Mouse (Mus musculus): ENCODE data around the gene Alg9. TPM values are rescaled to one million over a fixed set of nuclear protein-coding genes. Genes with fewer than 3 reads are reported as not detected.

Alg9 gene
- polyA plus RNA-seq, 1 experiment from 2014 or later = 35.9 TPM

DNA sequence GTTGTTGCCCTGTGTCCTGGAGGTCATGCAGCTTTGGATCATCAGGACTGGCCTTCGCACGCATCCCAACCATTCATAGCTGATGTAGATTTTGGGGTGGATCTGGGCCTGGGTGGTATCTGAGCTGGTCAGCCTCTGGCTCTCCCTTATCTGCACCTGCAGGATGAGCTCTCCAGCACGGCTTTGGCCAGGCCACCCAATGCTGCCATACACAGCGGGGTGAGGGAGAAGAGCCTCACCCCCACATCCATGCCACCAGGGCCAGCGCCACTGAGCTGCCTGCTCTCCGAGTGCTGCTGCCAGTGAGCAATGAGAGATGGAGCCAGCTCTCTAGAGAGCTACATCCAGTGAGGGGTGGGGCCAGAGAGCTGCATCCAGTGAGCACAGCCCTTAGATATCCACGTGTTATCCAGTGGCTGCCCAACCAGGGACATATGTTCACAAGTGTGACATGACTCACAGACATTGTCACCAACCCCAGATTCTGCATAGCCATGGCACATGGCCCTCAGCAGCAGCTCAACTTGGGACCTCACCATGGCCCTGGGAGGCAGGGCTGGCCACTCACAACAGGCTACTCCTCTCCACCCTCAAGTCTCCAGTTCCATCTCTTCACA, 28.3 kb downstream of the Alg9 start:
- peak; percentile 75 for ATAC-seq (replicated peaks; ENCODE audit: low FRiP score)

DNA sequence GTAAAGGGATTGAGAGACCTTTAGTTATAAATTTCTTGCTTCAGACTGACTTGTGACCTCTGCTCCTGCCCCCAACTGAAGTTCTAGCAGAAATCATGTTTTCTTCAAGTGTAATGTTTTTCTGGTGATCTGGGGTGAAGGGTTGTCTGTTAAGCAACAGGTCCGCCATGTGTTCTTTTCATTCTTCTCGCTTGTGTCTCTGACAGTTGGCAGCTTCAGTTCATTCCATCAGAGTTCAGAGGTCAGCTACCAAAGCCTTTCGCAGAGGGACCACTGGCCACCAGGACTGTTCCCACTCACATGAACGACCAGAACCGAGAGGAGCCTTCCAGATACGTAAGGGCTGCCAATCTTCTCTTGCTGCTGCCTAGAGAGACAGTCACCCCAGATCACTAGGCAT, 33.7 kb downstream of the Alg9 start:
- H3K27me3 ChIP-seq = no peaks in the 10 kb centered on the region

More for the DNA sequence above, 28.3 kb downstream of the Alg9 start:
- Histone ChIP-seq H3K4me2 (no peak overlapping the region), H3K9ac (no peak overlapping the region), H3K27ac (no peak overlapping the region), H3K9me3 (replicated peaks) (no peaks in the 10 kb centered on the region), H3K27me3 (no peaks in the 10 kb centered on the region), H3K4me3 (replicated peaks) (no peak overlapping the region), H3K4me1 (no peaks in the 10 kb centered on the region), H3K36me3 (peaks cover 84% of the 10 kb centered on the region)
- 80% methylated on average over 7 of the region's 7 CpGs for WGBS

DNA sequence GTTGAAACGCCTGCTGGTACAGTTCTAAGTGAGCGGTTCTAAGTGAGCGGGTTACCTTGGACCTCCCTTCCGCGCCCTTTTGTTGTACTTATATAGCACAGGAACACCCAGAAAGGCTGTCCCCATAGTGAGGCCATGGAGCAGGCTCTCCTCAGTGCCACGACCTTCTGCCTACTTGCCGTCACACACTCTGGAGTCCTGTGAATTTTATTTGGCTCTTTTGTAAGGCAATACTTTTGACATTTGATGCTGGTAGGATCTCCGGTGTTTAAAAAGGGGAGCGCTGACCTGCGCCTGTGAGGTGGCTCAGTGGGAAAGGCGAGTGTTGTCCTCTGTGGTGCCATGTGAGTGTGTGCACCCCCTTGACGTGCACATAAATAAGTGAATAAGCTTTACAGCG, 34.3 kb downstream of the Alg9 start:
- Histone ChIP-seq H3K4me3 (replicated peaks) (no peak overlapping the region), H3K4me1 (no peaks in the 10 kb centered on the region), H3K9me3 (replicated peaks) (no peaks in the 10 kb centered on the region), H3K27me3 (no peaks in the 10 kb centered on the region), H3K36me3 (peaks cover 87% of the 10 kb centered on the region), H3K27ac (no peak overlapping the region), H3K4me2 (no peak overlapping the region), H3K9ac (no peak overlapping the region)
- WGBS = 71% methylated on average over 13 of the region's 13 CpGs
- ATAC-seq (replicated peaks; ENCODE audit: low FRiP score) = no peak

More for the DNA sequence above, 33.7 kb downstream of the Alg9 start:
- H3K27ac ChIP-seq = no peak overlapping the region
- no peak overlapping the region for H3K9ac ChIP-seq
- 74% methylated on average over 6 of the region's 6 CpGs for WGBS
- no peaks in the 10 kb centered on the region for H3K9me3 ChIP-seq (replicated peaks)
- no peak for ATAC-seq (replicated peaks; ENCODE audit: low FRiP score)
- no peaks in the 10 kb centered on the region for H3K4me1 ChIP-seq
- no peak overlapping the region for H3K4me2 ChIP-seq
- peaks cover 87% of the 10 kb centered on the region for H3K36me3 ChIP-seq
- H3K4me3 ChIP-seq (replicated peaks) = no peak overlapping the region

DNA sequence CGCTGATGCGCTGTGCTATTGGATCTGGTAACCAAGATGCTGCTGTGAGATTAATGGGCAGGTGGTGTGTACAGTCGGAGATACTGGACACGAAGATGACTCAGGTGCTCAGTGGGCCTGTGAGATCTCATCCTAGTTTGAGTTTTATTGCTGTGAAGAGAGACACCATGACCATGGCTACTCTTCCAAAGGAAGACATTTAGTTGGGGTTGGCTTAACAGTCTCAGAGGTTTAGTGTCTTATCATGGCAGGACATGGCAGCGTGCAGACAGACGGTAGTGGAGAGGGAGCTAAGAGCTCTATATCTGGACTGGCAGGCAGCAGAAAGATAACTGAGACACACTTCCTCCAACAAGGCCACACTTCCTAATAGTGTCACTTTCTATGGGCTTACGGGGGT, 36.4 kb downstream of the Alg9 start:
- Histone ChIP-seq H3K4me3 (replicated peaks) (no peak overlapping the region), H3K27me3 (no peaks in the 10 kb centered on the region), H3K27ac (no peak overlapping the region), H3K9me3 (replicated peaks) (no peaks in the 10 kb centered on the region), H3K4me1 (no peaks in the 10 kb centered on the region), H3K4me2 (no peak overlapping the region), H3K9ac (no peak overlapping the region), H3K36me3 (peaks cover 77% of the 10 kb centered on the region)
- ATAC-seq (replicated peaks; ENCODE audit: low FRiP score) = no peak
- WGBS = 94% methylated on average over 7 of the region's 7 CpGs

DNA sequence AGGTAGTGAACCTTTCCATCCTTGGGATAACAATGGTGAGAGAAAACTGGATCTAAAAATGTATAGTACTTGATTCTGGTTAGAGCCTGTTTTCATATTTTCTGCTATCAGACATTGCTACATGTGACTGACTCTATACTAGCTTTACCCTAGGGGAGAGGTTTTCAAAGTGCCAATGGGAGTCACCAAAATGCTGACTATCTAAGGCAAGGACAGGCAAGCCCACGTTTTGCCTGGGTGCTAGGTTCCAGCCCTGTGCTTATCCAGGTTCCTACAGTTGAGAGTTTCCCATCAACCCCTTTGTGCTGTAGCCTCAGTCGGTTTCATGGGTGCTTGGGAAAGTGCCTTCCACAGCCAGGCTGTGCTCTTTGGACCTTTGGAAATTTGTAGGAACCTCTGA, 36.9 kb downstream of the Alg9 start:
- Histone ChIP-seq H3K4me3 (replicated peaks) (no peak overlapping the region), H3K27ac (no peak overlapping the region), H3K36me3 (peaks cover 76% of the 10 kb centered on the region), H3K4me1 (no peaks in the 10 kb centered on the region), H3K9ac (no peak overlapping the region), H3K9me3 (replicated peaks) (no peaks in the 10 kb centered on the region), H3K4me2 (no peak overlapping the region), H3K27me3 (no peaks in the 10 kb centered on the region)
- WGBS = 84% methylated on average over 2 of the region's 2 CpGs
- ATAC-seq (replicated peaks; ENCODE audit: low FRiP score) = no peak

DNA sequence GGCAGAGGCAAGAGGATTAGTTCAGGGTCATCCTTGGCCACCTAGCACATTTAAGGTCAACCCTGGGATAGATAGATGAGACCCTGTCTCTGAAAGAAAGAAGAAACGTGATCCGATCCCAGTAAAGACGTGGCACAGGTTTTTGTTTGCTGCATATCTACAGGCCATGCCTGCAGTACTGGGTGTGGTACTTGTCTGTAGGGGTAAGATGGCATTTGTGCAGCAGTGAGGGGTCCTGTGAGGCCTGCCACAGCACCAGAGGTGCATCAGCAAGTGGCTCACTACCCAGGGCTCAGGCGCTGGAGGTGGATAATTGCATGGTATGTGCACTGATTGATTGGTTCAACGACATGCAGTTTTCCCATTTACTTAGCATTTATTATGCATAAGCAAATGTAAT, 39.0 kb downstream of the Alg9 start:
- ATAC-seq (replicated peaks; ENCODE audit: low FRiP score) = no peak

DNA sequence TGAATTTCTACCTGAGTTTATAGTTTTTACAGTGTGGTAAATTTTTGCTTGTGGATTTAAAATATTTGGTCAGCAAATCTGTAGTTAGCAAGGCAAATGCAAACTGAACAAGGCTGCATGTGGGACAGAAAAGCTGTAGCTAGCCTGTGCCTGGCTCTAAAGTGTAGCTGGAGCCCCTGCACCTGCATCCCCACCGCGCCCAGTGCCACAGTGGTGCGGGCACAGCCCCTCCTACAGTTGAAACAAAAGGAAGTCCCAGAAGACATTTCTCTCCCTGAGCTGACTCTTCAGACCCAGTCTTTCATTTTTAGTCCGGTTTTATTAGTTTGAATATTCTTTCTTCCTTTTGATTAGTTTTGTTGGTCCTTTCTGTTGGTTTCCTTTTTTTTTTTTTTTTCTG, 40.8 kb downstream of the Alg9 start:
- no peaks in the 10 kb centered on the region for H3K4me1 ChIP-seq
- no peak overlapping the region for H3K27ac ChIP-seq
- H3K4me2 ChIP-seq = no peak overlapping the region
- no peak overlapping the region for H3K4me3 ChIP-seq (replicated peaks)
- no peak overlapping the region for H3K9ac ChIP-seq
- peaks cover 62% of the 10 kb centered on the region for H3K36me3 ChIP-seq
- H3K9me3 ChIP-seq (replicated peaks) = no peaks in the 10 kb centered on the region
- ATAC-seq (replicated peaks; ENCODE audit: low FRiP score) = no peak
- WGBS = 95% methylated on average over 4 of the region's 4 CpGs
- H3K27me3 ChIP-seq = no peaks in the 10 kb centered on the region

More for the DNA sequence above, 39.0 kb downstream of the Alg9 start:
- H3K4me1 ChIP-seq = no peaks in the 10 kb centered on the region
- no peaks in the 10 kb centered on the region for H3K9me3 ChIP-seq (replicated peaks)
- no peak overlapping the region for H3K4me2 ChIP-seq
- 93% methylated on average over 5 of the region's 5 CpGs for WGBS
- H3K27ac ChIP-seq = no peak overlapping the region
- H3K9ac ChIP-seq = no peak overlapping the region
- H3K36me3 ChIP-seq = peaks cover 70% of the 10 kb centered on the region
- H3K27me3 ChIP-seq = no peaks in the 10 kb centered on the region
- H3K4me3 ChIP-seq (replicated peaks) = no peak overlapping the region

DNA sequence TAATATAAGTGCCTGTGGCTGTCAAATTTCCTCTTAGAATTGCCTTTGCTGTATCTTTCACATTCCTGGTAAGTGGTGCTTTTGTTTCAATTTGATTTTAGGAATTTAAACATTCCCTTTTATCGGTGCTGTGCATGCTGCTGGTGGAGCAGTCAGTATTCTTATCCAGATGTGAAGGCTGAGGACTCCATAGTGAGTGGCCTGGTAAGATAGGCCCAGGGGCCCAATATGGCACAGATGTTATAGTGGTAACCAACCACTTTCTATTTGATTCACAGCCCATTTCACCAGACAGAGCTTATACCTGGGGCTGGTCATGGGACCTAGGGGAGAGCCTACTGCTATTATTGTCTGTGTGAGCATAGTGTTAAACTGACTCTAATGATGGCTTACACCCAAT, 41.7 kb downstream of the Alg9 start:
- Histone ChIP-seq H3K4me2 (no peak overlapping the region), H3K27me3 (no peaks in the 10 kb centered on the region), H3K9me3 (replicated peaks) (no peaks in the 10 kb centered on the region), H3K36me3 (peaks cover 56% of the 10 kb centered on the region), H3K4me1 (no peaks in the 10 kb centered on the region), H3K9ac (no peak overlapping the region), H3K27ac (no peak overlapping the region), H3K4me3 (replicated peaks) (no peak overlapping the region)
- WGBS = 98% methylated on average over 1 of the region's 1 CpGs
- ATAC-seq (replicated peaks; ENCODE audit: low FRiP score) = no peak

DNA sequence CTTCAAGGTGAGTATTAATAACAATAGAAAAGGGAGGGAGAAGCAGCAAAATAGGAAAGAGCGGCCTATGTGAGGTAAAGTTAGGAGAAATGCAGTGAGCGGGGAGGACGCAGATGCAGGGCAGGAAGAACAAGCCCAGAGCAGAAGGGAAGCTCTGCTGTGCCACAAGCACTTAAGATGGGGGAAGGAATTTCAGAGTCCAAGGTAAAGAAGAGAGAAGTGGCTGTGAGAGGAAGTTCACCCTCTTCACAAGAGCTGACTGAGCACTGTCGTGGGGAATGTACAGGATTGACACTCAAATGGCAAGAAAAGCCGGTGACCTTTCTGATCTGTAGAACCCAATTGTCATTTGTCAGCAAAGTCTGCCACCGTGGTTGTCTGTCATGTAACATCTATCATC, 43.2 kb downstream of the Alg9 start:
- Histone ChIP-seq H3K4me2 (no peak overlapping the region), H3K36me3 (peaks cover 56% of the 10 kb centered on the region), H3K9me3 (replicated peaks) (no peaks in the 10 kb centered on the region), H3K4me3 (replicated peaks) (no peak overlapping the region), H3K27me3 (no peaks in the 10 kb centered on the region), H3K9ac (no peak overlapping the region), H3K27ac (no peak overlapping the region), H3K4me1 (no peaks in the 10 kb centered on the region)
- 91% methylated on average over 6 of the region's 6 CpGs for WGBS
- no peak for ATAC-seq (replicated peaks; ENCODE audit: low FRiP score)

DNA sequence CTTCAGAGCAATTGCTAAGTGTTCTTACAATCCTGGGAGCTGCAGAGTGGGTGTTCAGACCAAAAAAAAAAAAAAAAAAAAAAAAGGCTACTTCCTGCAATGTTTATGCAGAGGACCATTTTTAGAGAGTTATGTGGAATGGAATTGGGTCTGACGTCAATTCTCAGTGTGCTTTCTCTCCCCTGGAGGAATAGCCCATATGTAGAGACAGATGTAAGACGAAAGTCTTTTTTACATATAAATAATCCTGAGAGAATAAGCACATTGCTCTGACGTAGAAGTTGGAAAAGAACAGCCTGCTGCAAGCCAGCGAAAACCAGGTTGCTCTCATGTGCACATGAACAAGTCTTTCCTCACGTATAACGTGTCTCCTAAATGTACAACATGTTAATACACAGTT, 44.9 kb downstream of the Alg9 start:
- no peak for ATAC-seq (replicated peaks; ENCODE audit: low FRiP score)
- Histone ChIP-seq H3K4me3 (replicated peaks) (no peak overlapping the region), H3K9me3 (replicated peaks) (no peaks in the 10 kb centered on the region), H3K4me2 (no peak overlapping the region), H3K27me3 (no peaks in the 10 kb centered on the region), H3K9ac (no peak overlapping the region), H3K27ac (no peak overlapping the region), H3K4me1 (no peaks in the 10 kb centered on the region), H3K36me3 (peaks cover 54% of the 10 kb centered on the region)
- 92% methylated on average over 6 of the region's 6 CpGs for WGBS

DNA sequence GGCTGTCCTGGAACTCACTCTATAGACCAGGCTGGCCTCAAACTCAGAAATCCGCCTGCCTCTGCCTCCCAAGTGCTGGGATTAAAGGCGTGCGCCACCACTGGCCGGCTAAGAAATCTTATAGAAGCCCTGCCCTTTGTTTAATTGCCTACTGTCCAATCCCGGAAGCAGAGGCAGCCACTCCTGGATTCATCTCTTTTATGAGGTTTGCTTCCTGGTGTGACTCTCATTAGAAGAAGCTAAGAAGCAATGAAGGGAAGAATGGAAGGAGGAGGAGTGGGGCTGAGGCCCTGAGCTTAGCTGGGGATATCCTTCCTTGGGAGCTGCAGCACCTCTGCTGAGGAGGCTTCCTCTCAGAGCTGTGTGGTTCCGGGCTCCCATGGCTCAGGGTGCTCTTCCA, 46.8 kb downstream of the Alg9 start:
- H3K9me3 ChIP-seq (replicated peaks) = no peaks in the 10 kb centered on the region
- H3K36me3 ChIP-seq = peaks cover 46% of the 10 kb centered on the region
- H3K9ac ChIP-seq = no peak overlapping the region
- no peaks in the 10 kb centered on the region for H3K27me3 ChIP-seq
- H3K4me2 ChIP-seq = no peak overlapping the region
- H3K27ac ChIP-seq = no peak overlapping the region
- H3K4me1 ChIP-seq = no peaks in the 10 kb centered on the region
- 90% methylated on average over 6 of the region's 6 CpGs for WGBS
- H3K4me3 ChIP-seq (replicated peaks) = no peak overlapping the region
- no peak for ATAC-seq (replicated peaks; ENCODE audit: low FRiP score)

DNA sequence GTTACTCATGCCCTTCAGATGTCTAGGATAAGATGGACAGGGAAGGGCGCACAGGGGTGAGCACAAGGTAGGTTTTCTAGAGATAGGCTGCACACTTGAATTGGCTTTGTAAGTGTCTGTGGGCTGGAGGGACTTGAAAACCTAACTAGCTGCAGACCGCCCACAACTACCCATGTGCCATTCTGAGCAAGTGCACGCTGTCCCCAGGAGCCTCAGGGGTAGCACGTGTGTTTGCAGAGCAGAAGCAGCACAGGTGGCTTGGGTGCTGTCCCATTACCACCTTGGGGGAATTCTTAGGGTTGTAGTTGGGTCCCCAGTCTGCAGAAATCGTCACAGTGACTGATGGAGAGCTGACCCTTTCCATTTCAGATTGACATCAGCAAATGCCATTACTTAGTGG, 47.4 kb downstream of the Alg9 start:
- Histone ChIP-seq H3K4me1 (no peaks in the 10 kb centered on the region), H3K27me3 (no peaks in the 10 kb centered on the region), H3K4me3 (replicated peaks) (no peak overlapping the region), H3K36me3 (peaks cover 40% of the 10 kb centered on the region), H3K9ac (no peak overlapping the region), H3K4me2 (no peak overlapping the region), H3K27ac (no peak overlapping the region), H3K9me3 (replicated peaks) (no peaks in the 10 kb centered on the region)
- no peak for ATAC-seq (replicated peaks; ENCODE audit: low FRiP score)
- WGBS = 91% methylated on average over 5 of the region's 5 CpGs

DNA sequence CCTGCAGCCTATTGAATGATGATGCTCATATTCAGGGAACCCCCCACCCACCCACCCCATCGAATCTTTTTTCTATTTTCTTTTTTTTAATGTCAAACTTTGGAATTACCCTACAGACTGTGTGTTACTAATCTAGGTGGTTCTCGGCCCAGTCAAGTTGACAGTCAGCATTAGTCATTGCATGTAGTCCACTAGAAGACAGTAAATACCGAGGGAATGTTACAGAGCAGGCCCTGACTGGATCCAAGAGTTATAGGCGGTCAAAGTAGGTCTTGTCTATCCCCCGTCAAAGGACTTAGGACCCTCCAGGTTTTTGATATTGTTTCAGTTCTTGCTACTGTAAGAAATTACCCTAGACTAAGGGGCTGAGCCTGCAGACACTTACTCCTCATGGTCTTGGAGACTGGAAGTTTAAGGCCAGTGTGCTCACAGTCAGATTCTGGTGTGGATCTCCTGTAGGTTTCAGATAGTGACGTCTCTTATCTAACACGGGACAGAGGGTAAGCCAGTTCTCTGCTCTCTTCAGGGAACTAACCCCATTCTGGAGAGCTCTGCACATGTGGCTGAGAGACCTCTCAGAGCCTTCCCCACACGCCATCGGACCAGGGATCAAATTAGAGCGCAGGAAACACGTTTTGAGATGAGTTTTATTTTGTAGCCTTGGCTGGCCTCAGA, 49.1 kb downstream of the Alg9 start:
- peaks cover 39% of the 10 kb centered on the region for H3K36me3 ChIP-seq
- WGBS = 86% methylated on average over 11 of the region's 11 CpGs
- ATAC-seq (replicated peaks; ENCODE audit: low FRiP score) = no peak
- H3K4me2 ChIP-seq = no peak overlapping the region
- H3K4me1 ChIP-seq = no peaks in the 10 kb centered on the region
- no peak overlapping the region for H3K4me3 ChIP-seq (replicated peaks)
- H3K9me3 ChIP-seq (replicated peaks) = no peaks in the 10 kb centered on the region
- no peaks in the 10 kb centered on the region for H3K27me3 ChIP-seq
- no peak overlapping the region for H3K9ac ChIP-seq
- no peak overlapping the region for H3K27ac ChIP-seq

Measured in kidney, embryonic 15.5 days (tissue).